Mouse (Mus musculus) forebrain, embryonic 13.5 days (tissue): ENCODE data around the gene Shisa9. TPM values are rescaled to one million over a fixed set of nuclear protein-coding genes. Genes with fewer than 3 reads are reported as not detected.
A peak's percentile ranks its signal among the peaks of the same experiment; 100 is the strongest.

Source experiments
- ATAC-seq: fragments of 200-750 bp; cut with Nextera tagmentation; 2 replicates; pipeline ENCODE4 v1.8.0; 2017
- H3K27ac ChIP-seq: fragments of 300-500 bp; sonication (generic); 2 replicates; pipeline ENCODE4 v1.5.1; 2015; ENCODE audit warnings: inconsistent platforms, mild to moderate bottlenecking, moderate library complexity
- H3K27me3 ChIP-seq: fragments of 300-500 bp; sonication (generic); 2 replicates; pipeline ENCODE4 v1.6.1; 2015; ENCODE audit warnings: mild to moderate bottlenecking, inconsistent platforms
- H3K36me3 ChIP-seq: fragments of 300-500 bp; sonication (generic); 2 replicates; pipeline ENCODE4 v1.6.1; 2015; ENCODE audit warnings: mild to moderate bottlenecking, inconsistent platforms; ENCODE audit not compliant: poor library complexity, severe bottlenecking
- H3K4me1 ChIP-seq: fragments of 300-500 bp; sonication (generic); 2 replicates; pipeline ENCODE4 v1.6.1; 2015; ENCODE audit warnings: inconsistent platforms
- H3K4me2 ChIP-seq: fragments of 300-500 bp; sonication (generic); 2 replicates; pipeline ENCODE4 v1.6.1; 2015; ENCODE audit warnings: inconsistent platforms, mild to moderate bottlenecking, moderate library complexity
- H3K4me3 ChIP-seq: fragments of 300-500 bp; sonication (generic); 2 replicates; pipeline ENCODE4 v1.5.1; 2015; ENCODE audit warnings: mild to moderate bottlenecking, inconsistent platforms
- H3K9ac ChIP-seq: fragments of 300-500 bp; sonication (generic); 2 replicates; pipeline ENCODE4 v1.6.1; 2015; ENCODE audit warnings: mild to moderate bottlenecking, inconsistent platforms
- H3K9me3 ChIP-seq: fragments of 300-500 bp; sonication (generic); replicated peaks from 2 replicates; pipeline ENCODE4 v1.6.1; 2016; ENCODE audit warnings: inconsistent platforms
- WGBS: fragments of 180-500 bp; shearing (Covaris S2); methylation state at CpG from one replicate; pipeline ENCODE4 v1.1.7; 2015; 5-methylcytosine and 5-hydroxymethylcytosine counted together
- polyA plus RNA-seq: library from polyadenylated mRNA; unstranded; fragments of >200 nt; fragmentation: Nextera tagmentation; extraction: Ambion mirVana; gene quantifications from 2 replicates; pipeline ENCODE4 v1.2.1, GENCODE M21; 2015

The Shisa9 gene
- polyA plus RNA-seq, 1 experiment from 2014 or later, result 2.1 TPM

DNA sequence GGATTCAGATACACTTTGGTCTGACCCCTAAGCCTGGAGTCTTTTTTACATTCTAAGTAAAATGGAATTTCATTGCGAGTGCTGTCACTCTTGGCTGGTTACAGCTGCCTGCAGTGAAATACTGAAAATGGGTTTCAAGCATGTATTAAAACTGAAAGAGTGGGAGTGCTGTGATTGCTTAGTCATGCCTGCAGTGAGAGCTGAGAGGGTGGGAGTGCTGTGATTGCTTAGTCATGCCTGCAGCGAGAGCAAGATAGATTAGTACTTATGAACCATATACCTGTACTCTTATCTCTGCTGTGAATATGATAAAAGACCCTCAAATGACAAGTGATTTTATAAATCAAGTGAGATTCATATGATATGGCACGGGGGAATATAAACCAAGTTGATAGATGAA, 26.2 kb downstream of the Shisa9 start:
- Histone ChIP-seq H3K4me2 (no peak overlapping the region), H3K9ac (no peak overlapping the region), H3K9me3 (no peaks in the 10 kb centered on the region), H3K27ac (no peak overlapping the region), H3K36me3 (no peaks in the 10 kb centered on the region), H3K4me1 (peaks cover 8% of the 10 kb centered on the region; the same call in 1 of the 2 replicates), H3K27me3 (no peaks in the 10 kb centered on the region), H3K4me3 (no peak overlapping the region)
- 93% methylated on average over 3 of the region's 3 CpGs for WGBS
- ATAC-seq, result no peak; the same call in 1 of the 2 replicates

DNA sequence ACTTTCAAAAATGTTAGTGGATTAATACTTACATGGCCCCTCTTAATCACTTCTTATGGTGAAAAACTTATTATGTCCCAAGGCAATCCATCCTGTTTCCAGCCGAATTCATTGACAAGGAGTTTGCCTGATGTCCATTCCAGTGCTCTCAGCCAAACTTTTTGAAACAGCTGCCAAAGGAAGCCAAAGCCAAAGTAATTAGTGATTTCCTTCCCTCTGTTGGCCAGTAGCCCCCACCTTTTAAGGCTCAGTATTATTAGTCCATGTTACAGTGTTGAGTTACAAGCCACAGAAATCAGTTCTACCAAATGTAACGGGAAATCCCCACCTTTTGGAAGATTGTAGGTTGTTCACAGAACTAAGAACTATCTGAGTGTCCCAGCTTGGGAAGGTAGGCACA, 28.8 kb downstream of the Shisa9 start:
- Histone ChIP-seq H3K27me3 (no peaks in the 10 kb centered on the region), H3K4me2 (no peak overlapping the region), H3K4me1 (peaks cover 8% of the 10 kb centered on the region; the same call in 1 of the 2 replicates), H3K9ac (no peak overlapping the region), H3K27ac (no peak overlapping the region), H3K9me3 (no peaks in the 10 kb centered on the region), H3K36me3 (no peaks in the 10 kb centered on the region), H3K4me3 (no peak overlapping the region)
- no peak for ATAC-seq
- WGBS, result 86% methylated on average over 2 of the region's 2 CpGs

GRCm38 (mm10) chr16:12014523-12014922, 30.6 kb downstream of the Shisa9 start:
- H3K36me3 ChIP-seq, result no peaks in the 10 kb centered on the region
- H3K27me3 ChIP-seq, result no peaks in the 10 kb centered on the region
- H3K4me2 ChIP-seq, result no peak overlapping the region
- H3K9ac ChIP-seq, result no peak overlapping the region
- no peak overlapping the region for H3K4me3 ChIP-seq
- ATAC-seq, result peak; percentile 13; the same call in 1 of the 2 replicates
- no peak overlapping the region for H3K27ac ChIP-seq
- peaks cover 8% of the 10 kb centered on the region; the same call in 1 of the 2 replicates for H3K4me1 ChIP-seq
- WGBS, result 66% methylated on average over 4 of the region's 4 CpGs
- no peaks in the 10 kb centered on the region for H3K9me3 ChIP-seq

DNA sequence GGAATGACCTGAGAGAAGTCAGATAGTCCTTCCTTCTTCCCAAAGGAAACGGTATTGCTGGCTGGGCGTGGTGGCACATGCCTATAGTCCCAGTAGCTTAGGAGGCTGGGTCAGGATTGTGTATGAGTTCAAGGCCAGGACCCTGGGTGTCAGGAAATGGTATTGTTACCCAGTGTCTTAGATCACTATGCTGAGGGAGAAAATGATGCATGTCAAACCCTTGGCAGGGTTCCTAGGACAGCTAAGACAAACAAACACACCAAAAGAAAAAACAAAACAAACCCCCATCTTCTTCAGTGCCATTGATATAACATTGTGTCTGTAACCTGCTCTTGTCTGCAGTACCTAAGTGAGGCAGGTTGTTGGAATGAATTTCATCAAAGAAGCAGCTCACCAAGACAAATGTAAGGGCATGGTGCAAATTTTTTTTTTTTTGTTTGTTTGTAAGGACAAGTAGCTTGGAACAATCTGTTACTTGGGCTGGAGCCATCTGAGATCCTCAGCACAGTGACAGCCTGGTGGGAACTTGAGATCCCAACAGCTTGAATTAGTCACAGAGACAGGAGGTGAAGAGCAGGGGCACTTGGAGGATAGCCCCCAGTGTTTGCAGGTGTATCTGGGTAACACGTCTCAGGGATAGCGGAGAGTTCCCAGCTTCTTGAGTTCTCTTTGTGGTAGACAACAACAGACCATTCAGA, 34.2 kb downstream of the Shisa9 start:
- Histone ChIP-seq H3K4me2 (no peak overlapping the region), H3K4me3 (no peak overlapping the region), H3K27ac (no peak overlapping the region), H3K27me3 (no peaks in the 10 kb centered on the region), H3K4me1 (peaks cover 8% of the 10 kb centered on the region; the same call in 1 of the 2 replicates), H3K9me3 (no peaks in the 10 kb centered on the region), H3K36me3 (no peaks in the 10 kb centered on the region), H3K9ac (no peak overlapping the region)
- 85% methylated on average over 4 of the region's 4 CpGs for WGBS
- ATAC-seq, result no peak

GRCm38 (mm10) chr16:12020103-12020755, 36.3 kb downstream of the Shisa9 start:
- no peak for ATAC-seq
- WGBS, result 86% methylated on average over 1 of the region's 1 CpGs
- Histone ChIP-seq H3K27me3 (no peaks in the 10 kb centered on the region), H3K4me1 (no peaks in the 10 kb centered on the region), H3K9me3 (no peaks in the 10 kb centered on the region), H3K27ac (no peak overlapping the region), H3K4me3 (no peak overlapping the region), H3K4me2 (no peak overlapping the region), H3K9ac (no peak overlapping the region), H3K36me3 (no peaks in the 10 kb centered on the region)

DNA sequence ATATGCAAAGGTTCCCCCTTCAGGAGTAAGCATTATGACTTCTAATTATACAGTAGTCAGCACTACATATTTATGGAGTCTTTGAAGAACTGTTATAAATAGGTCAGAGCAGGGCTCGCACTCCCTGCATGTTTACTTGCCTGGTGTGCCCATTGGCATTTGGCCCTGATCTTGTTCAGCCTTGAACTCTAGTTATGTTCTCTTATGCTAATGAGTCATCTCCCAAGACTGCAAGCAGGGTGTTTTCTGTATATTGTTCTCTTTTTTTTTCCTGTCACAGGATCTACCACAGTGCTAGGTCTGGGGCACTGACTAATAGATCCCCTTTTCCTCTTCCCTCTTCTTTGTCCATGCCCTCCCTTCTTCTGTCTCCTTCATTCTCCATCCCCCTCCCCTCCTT, 48.5 kb downstream of the Shisa9 start:
- Histone ChIP-seq H3K9me3 (no peaks in the 10 kb centered on the region), H3K36me3 (no peaks in the 10 kb centered on the region), H3K4me2 (no peak overlapping the region), H3K27me3 (no peaks in the 10 kb centered on the region), H3K9ac (no peak overlapping the region), H3K4me3 (no peak overlapping the region), H3K4me1 (no peaks in the 10 kb centered on the region), H3K27ac (no peak overlapping the region)
- ATAC-seq, result no peak
- 89% methylated on average over 1 of the region's 1 CpGs for WGBS

- Histone ChIP-seq H3K36me3 (no peaks in the 10 kb centered on the region), H3K27me3 (no peaks in the 10 kb centered on the region), H3K4me3 (no peak overlapping the region), H3K27ac (no peak overlapping the region), H3K9ac (no peak overlapping the region), H3K4me1 (no peaks in the 10 kb centered on the region), H3K9me3 (no peaks in the 10 kb centered on the region), H3K4me2 (no peak overlapping the region)
- WGBS, result 89% methylated on average over 2 of the region's 2 CpGs
- no peak for ATAC-seq
Measured at GRCm38 (mm10) chr16:12034868-12035267, 51.0 kb downstream of the Shisa9 start.

DNA sequence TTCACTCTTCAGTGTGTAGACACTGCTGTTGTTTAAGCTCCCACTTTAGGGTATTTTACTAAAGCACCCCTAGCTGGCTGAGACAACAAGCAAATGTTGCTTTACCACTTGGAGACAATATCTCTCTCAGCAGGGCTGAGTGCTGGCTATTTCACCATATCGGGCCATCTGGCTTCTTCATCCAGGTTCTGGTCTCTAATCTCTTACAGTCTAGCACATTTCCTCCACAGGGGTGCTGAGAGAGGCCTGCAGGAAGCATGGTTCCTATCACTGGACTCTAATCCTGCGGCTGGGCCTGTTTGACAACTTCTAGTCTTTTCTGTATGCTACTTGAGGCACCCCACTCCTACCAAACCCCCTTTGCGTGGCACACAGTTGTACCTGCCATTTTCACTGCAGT, 51.7 kb downstream of the Shisa9 start:
- H3K36me3 ChIP-seq, result no peaks in the 10 kb centered on the region
- peaks cover 4% of the 10 kb centered on the region for H3K4me1 ChIP-seq
- 73% methylated on average over 3 of the region's 3 CpGs for WGBS
- no peak overlapping the region for H3K9ac ChIP-seq
- ATAC-seq, result no peak
- no peaks in the 10 kb centered on the region for H3K27me3 ChIP-seq
- no peaks in the 10 kb centered on the region for H3K9me3 ChIP-seq
- H3K4me2 ChIP-seq, result no peak overlapping the region
- H3K27ac ChIP-seq, result no peak overlapping the region
- no peak overlapping the region for H3K4me3 ChIP-seq

DNA sequence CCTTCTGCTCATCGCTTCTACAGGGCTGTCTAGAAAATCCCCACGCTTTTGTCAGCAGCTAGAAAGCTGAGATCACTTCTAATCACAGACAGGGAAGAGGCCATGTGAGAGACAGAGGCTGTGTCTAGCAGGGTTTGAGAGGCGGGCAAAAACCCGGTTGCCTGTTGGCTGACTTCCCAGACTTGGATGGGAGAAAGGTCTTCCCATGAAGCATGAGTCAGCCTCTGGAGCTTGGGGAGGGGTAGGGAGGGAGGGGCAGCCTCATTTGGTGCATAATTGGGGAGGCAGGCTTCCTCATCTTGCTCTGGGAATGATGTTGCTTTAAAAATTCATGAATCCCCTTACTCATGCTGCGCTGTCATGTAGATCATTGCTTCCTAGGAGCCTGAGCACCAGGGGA, 57.0 kb downstream of the Shisa9 start:
- peak; percentile 88 for ATAC-seq
- Histone ChIP-seq H3K27ac (0 out of 2 replicates have a peak overlapping the region, but pooled peaks have one; percentile 26), H3K9me3 (no peaks in the 10 kb centered on the region), H3K27me3 (no peaks in the 10 kb centered on the region), H3K9ac (no peak overlapping the region), H3K4me1 (peaks cover 26% of the 10 kb centered on the region), H3K36me3 (no peaks in the 10 kb centered on the region), H3K4me3 (no peak overlapping the region), H3K4me2 (no peak overlapping the region)
- WGBS, result 42% methylated on average over 5 of the region's 5 CpGs

- WGBS, result 87% methylated on average over 1 of the region's 1 CpGs
- Histone ChIP-seq H3K27ac (no peak overlapping the region), H3K27me3 (no peaks in the 10 kb centered on the region), H3K4me1 (no peaks in the 10 kb centered on the region), H3K9ac (no peak overlapping the region), H3K4me3 (no peak overlapping the region), H3K4me2 (no peak overlapping the region), H3K36me3 (no peaks in the 10 kb centered on the region), H3K9me3 (no peaks in the 10 kb centered on the region)
- ATAC-seq, result no peak
Measured at GRCm38 (mm10) chr16:12052051-12052450, 68.1 kb downstream of the Shisa9 start.

DNA sequence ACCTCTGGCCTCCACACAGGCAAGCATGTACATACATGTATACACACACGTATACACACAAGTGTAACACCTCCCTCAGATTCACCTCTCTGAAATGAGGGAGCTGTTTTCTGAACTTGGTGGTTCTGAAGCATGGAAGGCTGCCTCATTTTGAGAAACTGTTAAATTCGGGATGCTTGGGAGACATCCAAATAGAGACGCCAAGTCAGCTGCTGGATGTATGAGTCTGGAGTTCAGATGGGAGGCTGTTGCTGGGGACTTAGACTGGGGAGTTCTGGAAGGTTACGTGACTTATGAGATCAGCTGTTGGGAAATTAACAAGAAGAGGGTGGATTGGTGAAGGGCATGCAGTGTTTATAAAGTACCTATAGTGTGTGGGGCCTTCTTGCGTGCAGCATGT, 88.7 kb downstream of the Shisa9 start:
- no peak overlapping the region for H3K27ac ChIP-seq
- no peaks in the 10 kb centered on the region for H3K36me3 ChIP-seq
- 89% methylated on average over 5 of the region's 5 CpGs for WGBS
- H3K4me2 ChIP-seq, result no peak overlapping the region
- no peaks in the 10 kb centered on the region for H3K27me3 ChIP-seq
- no peak overlapping the region for H3K4me3 ChIP-seq
- no peak overlapping the region for H3K9ac ChIP-seq
- peaks cover 14% of the 10 kb centered on the region for H3K4me1 ChIP-seq
- no peaks in the 10 kb centered on the region for H3K9me3 ChIP-seq
- no peak for ATAC-seq

GRCm38 (mm10) chr16:12076270-12076669, 92.4 kb downstream of the Shisa9 start:
- Histone ChIP-seq H3K27ac (peak overlapping the region; percentile 66), H3K4me3 (no peak overlapping the region), H3K27me3 (no peaks in the 10 kb centered on the region), H3K36me3 (no peaks in the 10 kb centered on the region), H3K4me1 (peaks cover 21% of the 10 kb centered on the region), H3K4me2 (no peak overlapping the region), H3K9me3 (no peaks in the 10 kb centered on the region), H3K9ac (no peak overlapping the region)
- peak; percentile 94 for ATAC-seq
- 28% methylated on average over 3 of the region's 3 CpGs for WGBS
